Mouse (Mus musculus) stomach, postnatal 0 days (tissue): ENCODE data around the gene Gm13272.
"Not testable (repeated sequence)": the region's sequence is repeated elsewhere in the genome, so short reads cannot be mapped to it uniquely, and the experiment has no call there.

Source experiments
- CTCF ChIP-seq: IDR thresholded peaks from 2 replicates; pipeline ENCODE4 v1.5.1; 2016; ENCODE audit warnings: antibody characterized with exemption, low read depth, mild to moderate bottlenecking, moderate library complexity
- EP300 ChIP-seq: optimal IDR thresholded peaks from 2 replicates; pipeline ENCODE3; 2016; ENCODE audit warnings: antibody characterized with exemption

- not testable (repeated sequence) for TF ChIP-seq CTCF, EP300
Observed at GRCm38 (mm10) chr4:88756581-88757513, 22.8 kb upstream of the Gm13272 start.
